Mouse (Mus musculus): ENCODE data around the gene Rack1. TPM values are rescaled to one million over a fixed set of nuclear protein-coding genes. Genes with fewer than 3 reads are reported as not detected.

Gene Rack1
- polyA plus RNA-seq, 1 experiment from 2014 or later = 806 TPM

- Histone ChIP-seq H3K9ac (no peak overlapping the region), H3K27ac (no peak overlapping the region), H3K9me3 (no peaks in the 10 kb centered on the region), H3K4me3 (no peak overlapping the region), H3K4me1 (peaks cover 12% of the 10 kb centered on the region; the same call in 1 of the 2 replicates), H3K4me2 (no peak overlapping the region), H3K36me3 (no peaks in the 10 kb centered on the region), H3K27me3 (peaks cover 14% of the 10 kb centered on the region)
- WGBS = 73% methylated on average over 6 of the region's 6 CpGs
- no peak for ATAC-seq (ENCODE audit: insufficient number of reproducible peaks, insufficient read depth, low FRiP score, low TSS enrichment, low read depth)
Measured at GRCm38 (mm10) chr11:48835923-48836322, 35.8 kb downstream of the Rack1 start.

- no peak overlapping the region for H3K27ac ChIP-seq
- H3K9ac ChIP-seq = peak overlapping the region; percentile 82
- WGBS = 8% methylated on average over 11 of the region's 11 CpGs
- peak overlapping the region; percentile 79 for H3K4me2 ChIP-seq
- H3K9me3 ChIP-seq = no peaks in the 10 kb centered on the region
- H3K4me3 ChIP-seq = peak overlapping the region; percentile 87
- peaks cover 12% of the 10 kb centered on the region; the same call in 1 of the 2 replicates for H3K4me1 ChIP-seq
- H3K27me3 ChIP-seq = peaks cover 14% of the 10 kb centered on the region
- no peak for ATAC-seq (ENCODE audit: insufficient number of reproducible peaks, insufficient read depth, low FRiP score, low TSS enrichment, low read depth)
- no peaks in the 10 kb centered on the region for H3K36me3 ChIP-seq
Measured at GRCm38 (mm10) chr11:48836990-48837309, 36.8 kb downstream of the Rack1 start.

GRCm38 (mm10) chr11:48837310-48838180, 37.4 kb downstream of the Rack1 start:
- under 1% methylated on average over 74 of the region's 77 CpGs for WGBS
- no peak for ATAC-seq (ENCODE audit: insufficient number of reproducible peaks, insufficient read depth, low FRiP score, low TSS enrichment, low read depth)

GRCm38 (mm10) chr11:48838181-48838797, 38.2 kb downstream of the Rack1 start:
- Histone ChIP-seq H3K9me3 (no peaks in the 10 kb centered on the region), H3K27me3 (peaks cover 18% of the 10 kb centered on the region), H3K27ac (no peak overlapping the region), H3K4me2 (peak overlapping the region; percentile 79), H3K36me3 (no peaks in the 10 kb centered on the region), H3K4me1 (peaks cover 12% of the 10 kb centered on the region; the same call in 1 of the 2 replicates), H3K9ac (peak overlapping the region; percentile 82), H3K4me3 (peak overlapping the region; percentile 87)
- 2% methylated on average over 16 of the region's 16 CpGs for WGBS
- ATAC-seq (ENCODE audit: insufficient number of reproducible peaks, insufficient read depth, low FRiP score, low TSS enrichment, low read depth) = no peak

More at GRCm38 (mm10) chr11:48837310-48838180, 37.4 kb downstream of the Rack1 start:
- Histone ChIP-seq H3K4me3 (peak overlapping the region; percentile 87), H3K4me1 (peaks cover 12% of the 10 kb centered on the region; the same call in 1 of the 2 replicates), H3K27ac (peak overlapping the region; percentile 55; the same call in 1 of the 2 replicates), H3K27me3 (peaks cover 14% of the 10 kb centered on the region), H3K4me2 (peak overlapping the region; percentile 79), H3K9ac (peak overlapping the region; percentile 82), H3K36me3 (no peaks in the 10 kb centered on the region), H3K9me3 (no peaks in the 10 kb centered on the region)

- Histone ChIP-seq H3K27me3 (peaks cover 18% of the 10 kb centered on the region), H3K9ac (no peak overlapping the region), H3K4me3 (peak overlapping the region; percentile 87), H3K9me3 (no peaks in the 10 kb centered on the region), H3K36me3 (no peaks in the 10 kb centered on the region), H3K4me2 (peak overlapping the region; percentile 79), H3K4me1 (peaks cover 12% of the 10 kb centered on the region; the same call in 1 of the 2 replicates), H3K27ac (no peak overlapping the region)
- ATAC-seq (ENCODE audit: insufficient number of reproducible peaks, insufficient read depth, low FRiP score, low TSS enrichment, low read depth) = no peak
- 50% methylated on average over 10 of the region's 10 CpGs for WGBS
Measured at GRCm38 (mm10) chr11:48838879-48839680, 38.9 kb downstream of the Rack1 start.

- Histone ChIP-seq H3K4me3 (no peak overlapping the region), H3K27ac (no peak overlapping the region), H3K9me3 (no peaks in the 10 kb centered on the region), H3K4me1 (peaks cover 12% of the 10 kb centered on the region; the same call in 1 of the 2 replicates), H3K4me2 (no peak overlapping the region), H3K27me3 (peaks cover 18% of the 10 kb centered on the region), H3K9ac (no peak overlapping the region), H3K36me3 (no peaks in the 10 kb centered on the region)
- no peak for ATAC-seq (ENCODE audit: insufficient number of reproducible peaks, insufficient read depth, low FRiP score, low TSS enrichment, low read depth)
Measured at GRCm38 (mm10) chr11:48840805-48841204, 40.7 kb downstream of the Rack1 start.

- Histone ChIP-seq H3K9me3 (no peaks in the 10 kb centered on the region), H3K27ac (no peak overlapping the region), H3K27me3 (peaks cover 15% of the 10 kb centered on the region), H3K4me1 (peaks cover 12% of the 10 kb centered on the region; the same call in 1 of the 2 replicates), H3K9ac (no peak overlapping the region), H3K36me3 (no peaks in the 10 kb centered on the region), H3K4me2 (no peak overlapping the region), H3K4me3 (no peak overlapping the region)
- WGBS = 80% methylated on average over 5 of the region's 5 CpGs
- ATAC-seq (ENCODE audit: insufficient number of reproducible peaks, insufficient read depth, low FRiP score, low TSS enrichment, low read depth) = no peak
Measured at GRCm38 (mm10) chr11:48841213-48841612, 41.1 kb downstream of the Rack1 start.

GRCm38 (mm10) chr11:48842378-48842792, 42.3 kb downstream of the Rack1 start:
- H3K9me3 ChIP-seq = no peaks in the 10 kb centered on the region
- no peaks in the 10 kb centered on the region for H3K36me3 ChIP-seq
- no peak overlapping the region for H3K27ac ChIP-seq
- H3K4me3 ChIP-seq = no peak overlapping the region
- no peak for ATAC-seq (ENCODE audit: insufficient number of reproducible peaks, insufficient read depth, low FRiP score, low TSS enrichment, low read depth)
- peaks cover 7% of the 10 kb centered on the region; the same call in 1 of the 2 replicates for H3K4me1 ChIP-seq
- H3K27me3 ChIP-seq = peaks cover 4% of the 10 kb centered on the region; the same call in 1 of the 2 replicates
- no peak overlapping the region for H3K9ac ChIP-seq
- H3K4me2 ChIP-seq = no peak overlapping the region
- WGBS = 81% methylated on average over 4 of the region's 4 CpGs

- Histone ChIP-seq H3K9ac (no peak overlapping the region), H3K27ac (no peak overlapping the region), H3K27me3 (peaks cover 8% of the 10 kb centered on the region), H3K9me3 (no peaks in the 10 kb centered on the region), H3K4me3 (no peak overlapping the region), H3K36me3 (no peaks in the 10 kb centered on the region), H3K4me2 (no peak overlapping the region), H3K4me1 (peaks cover 6% of the 10 kb centered on the region; the same call in 1 of the 2 replicates)
- no peak for ATAC-seq (ENCODE audit: insufficient number of reproducible peaks, insufficient read depth, low FRiP score, low TSS enrichment, low read depth)
- WGBS = 82% methylated on average over 11 of the region's 11 CpGs
Measured at GRCm38 (mm10) chr11:48843202-48843601, 43.1 kb downstream of the Rack1 start.

GRCm38 (mm10) chr11:48844309-48844708, 44.2 kb downstream of the Rack1 start:
- whole genome bisulfite sequencing = 54% methylated on average over 6 of the region's 6 CpGs
- Histone ChIP-seq H3K4me2 (no peak overlapping the region), H3K4me3 (no peak overlapping the region), H3K27ac (no peak overlapping the region), H3K9me3 (no peaks in the 10 kb centered on the region), H3K9ac (no peak overlapping the region), H3K27me3 (peaks cover 15% of the 10 kb centered on the region), H3K4me1 (no peaks in the 10 kb centered on the region), H3K36me3 (no peaks in the 10 kb centered on the region)
- no peak for ATAC-seq (ENCODE audit: insufficient number of reproducible peaks, insufficient read depth, low FRiP score, low TSS enrichment, low read depth)

GRCm38 (mm10) chr11:48845244-48845815, 45.2 kb downstream of the Rack1 start:
- Histone ChIP-seq H3K27me3 (peaks cover 25% of the 10 kb centered on the region), H3K4me2 (no peak overlapping the region), H3K4me1 (no peaks in the 10 kb centered on the region), H3K36me3 (no peaks in the 10 kb centered on the region), H3K9me3 (no peaks in the 10 kb centered on the region), H3K9ac (no peak overlapping the region), H3K4me3 (no peak overlapping the region), H3K27ac (no peak overlapping the region)
- no peak for ATAC-seq (ENCODE audit: insufficient number of reproducible peaks, insufficient read depth, low FRiP score, low TSS enrichment, low read depth)
- WGBS = 32% methylated on average over 13 of the region's 13 CpGs
